Mouse (Mus musculus): Measurements from ENCODE around the gene Elp4.
A peak's percentile ranks its signal among the peaks of the same experiment; 100 is the strongest.

Elp4 gene

GRCm38 (mm10) chr2:105669371-105669861 lies 234.9 kb downstream of the Elp4 start:
- DNase-seq, result peak in 1 of 2 experiments; percentile 4

GRCm38 (mm10) chr2:105668271-105669270 lies 235.8 kb downstream of the Elp4 start, which contains the start of gene Pax6:
Gene Pax6 (plus strand): TSS chr2:105668900.
- DNase-seq, result peak in 1 of 2 experiments; percentile 7

- DNase-seq, result peak in 1 of 2 experiments; percentile 5
Measured at GRCm38 (mm10) chr2:105667626-105667950, 236.8 kb downstream of the Elp4 start.

GRCm38 (mm10) chr2:105666763-105667625 lies 237.4 kb downstream of the Elp4 start:
- no peak for DNase-seq

- no peak for DNase-seq
Measured at GRCm38 (mm10) chr2:105666331-105666730, 238.0 kb downstream of the Elp4 start.

- DNase-seq, result no peak
Measured at GRCm38 (mm10) chr2:105665491-105666250, 238.7 kb downstream of the Elp4 start.

- DNase-seq, result no peak
Measured at GRCm38 (mm10) chr2:105664996-105665395, 239.4 kb downstream of the Elp4 start.

GRCm38 (mm10) chr2:105663101-105663511 lies 241.3 kb downstream of the Elp4 start:
- DNase-seq, result no peak

- DNase-seq, result no peak
Measured at GRCm38 (mm10) chr2:105662606-105663005, 241.8 kb downstream of the Elp4 start.

GRCm38 (mm10) chr2:105662121-105662520 lies 242.2 kb downstream of the Elp4 start:
- no peak for DNase-seq

- DNase-seq, result no peak
Measured at GRCm38 (mm10) chr2:105661623-105662066, 242.7 kb downstream of the Elp4 start.

- DNase-seq, result no peak
Measured at GRCm38 (mm10) chr2:105660874-105661622, 243.3 kb downstream of the Elp4 start.

- DNase-seq, result no peak
Measured at GRCm38 (mm10) chr2:105659926-105660873, 244.2 kb downstream of the Elp4 start.

- no peak for DNase-seq
Measured at GRCm38 (mm10) chr2:105659350-105659749, 245.0 kb downstream of the Elp4 start.

- DNase-seq, result no peak
Measured at GRCm38 (mm10) chr2:105656456-105656855, 247.9 kb downstream of the Elp4 start.
